Comparison of ENCODE assay signal across 10 mouse cellular contexts in the genomic region with DNA sequence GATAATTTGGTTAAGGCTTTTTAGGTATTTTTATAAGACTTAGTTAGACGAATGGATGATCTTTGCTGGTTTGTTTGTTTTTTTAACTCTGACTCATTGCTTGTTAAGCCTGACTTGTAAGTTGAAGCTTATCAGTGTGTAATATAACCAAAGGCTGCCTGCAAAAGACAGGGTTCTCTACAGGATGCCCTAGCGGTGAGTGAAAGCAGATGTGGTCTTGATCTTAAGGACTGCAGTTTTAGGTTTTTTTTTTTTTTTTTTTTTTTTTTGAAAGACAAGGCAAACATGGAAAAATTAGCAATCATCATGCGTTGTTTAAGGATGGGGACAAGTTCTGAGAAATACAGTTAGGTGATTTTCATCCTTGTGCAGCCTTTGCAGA. TPM values are rescaled to one million over a fixed set of nuclear protein-coding genes. Genes with fewer than 3 reads are reported as not detected.
DNase-seq lines count a peak whose midpoint lies in the region; ATAC-seq lines count a peak whose summit lies in the region.
"Had no signal": no experiment of that assay in that cellular context is flagged by ENCODE, and none has a peak within 500 bp of the region (broad histone marks: within the 10 kb centered on the region; RNA-seq: fewer than 3 reads in every experiment).

No protein-coding gene starts in this region.

- no peaks in the 10 kb centered on the region for H3K27me3 ChIP-seq in liver, embryonic 11.5 days (replicated peaks; ENCODE audit: control insufficient read depth, insufficient read depth, low read length)
- H3K27me3 ChIP-seq: limb, embryonic 15.5 days had no signal

- 48% methylated on average over 3 of the region's 3 CpGs for WGBS in liver, embryonic 11.5 days

- H3K9me3 ChIP-seq in liver, embryonic 11.5 days (ENCODE audit: control insufficient read depth, low read length), result no peaks in the 10 kb centered on the region
- H3K9me3 ChIP-seq: limb, embryonic 15.5 days had no signal

- H3K4me1 ChIP-seq in liver, embryonic 11.5 days (replicated peaks; ENCODE audit: control insufficient read depth, insufficient read depth, low read length), result peaks cover 27% of the 10 kb centered on the region

- no peaks in the 10 kb centered on the region; the same call in 1 of the 2 replicates for H3K36me3 ChIP-seq in liver, embryonic 11.5 days (ENCODE audit: control insufficient read depth, insufficient read depth, low read length)
- H3K36me3 ChIP-seq: limb, embryonic 15.5 days had no signal

- no peak overlapping the region for H3K27ac ChIP-seq in liver, embryonic 11.5 days (ENCODE audit: low read depth, low read length)
- H3K27ac ChIP-seq: limb, embryonic 15.5 days had no signal

- ATAC-seq in liver, embryonic 11.5 days (replicated peaks; ENCODE audit: low FRiP score), result no peak
- 0 out of 2 replicates have a peak, but pooled peaks have one; percentile 38 for ATAC-seq in erythroblast, adult 5-6 weeks (replicated peaks; ENCODE audit: low FRiP score, poor library complexity, severe bottlenecking)
- no peak for ATAC-seq in activated CD4-positive, CD25-positive, alpha-beta regulatory T cell, adult 4 months

- no peak overlapping the region; the same call in 1 of the 2 replicates for H3K4me3 ChIP-seq in liver, embryonic 11.5 days (ENCODE audit: low read depth, low read length)

- H3K9ac ChIP-seq in liver, embryonic 11.5 days (ENCODE audit: low read depth, low read length), result no peak overlapping the region
- H3K9ac ChIP-seq: limb, embryonic 15.5 days had no signal

- peak; percentile 68 for DNase-seq in embryo, embryonic 10 days (ENCODE audit: low spot score)
- DNase-seq in embryo, embryonic 9.5 days (ENCODE audit: extremely low spot score), result no peak
- DNase-seq in liver, embryonic 11.5 days (ENCODE audit: low spot score), result no peak
- no peak for DNase-seq in liver
- peak; percentile 58 for DNase-seq in naive thymus-derived CD4-positive, alpha-beta T cell, adult 2 months (ENCODE audit: low read depth)
- DNase-seq in adrenal gland, postnatal 25 days, result no peak
- DNase-seq: B cell, adult 2 months had no signal

- peak overlapping the region; percentile 88 for H3K4me2 ChIP-seq in liver, embryonic 11.5 days

RNA-seq across cellular contexts. Expression of a gene that starts 1.9 kb away (rescaled TPM):
- polyA plus RNA-seq in liver, embryonic 11.5 days (2014; fragmentation: Nextera tagmentation; extraction: Ambion mirVana), result 49.6 and 51.5 TPM in 2 replicates
- total RNA-seq in erythroblast, adult 5-6 weeks (2015; ENCODE audit: low replicate concordance), result 33.4 and 41.6 TPM in 2 replicates
- total RNA-seq in erythroblast, adult 5-6 weeks (2017; ENCODE audit: low replicate concordance), result 32.6 and 38.3 TPM in 2 replicates
- total RNA-seq in adrenal gland, postnatal 25 days (2021), result 36.7 and 37.2 TPM in 2 replicates
- polyA plus RNA-seq in activated CD4-positive, CD25-positive, alpha-beta regulatory T cell, adult 4 months (2017; shearing (Covaris generic)), result 10 to 100 TPM; 62.2 to 68.7 TPM

RNA-seq across cellular contexts. Expression of a gene that starts 2.0 kb away (rescaled TPM):
- polyA plus RNA-seq in liver, embryonic 11.5 days (2014; fragmentation: Nextera tagmentation; extraction: Ambion mirVana), result 41.4 and 44.1 TPM in 2 replicates
- 11.3 and 15.9 TPM in 2 replicates for total RNA-seq in erythroblast, adult 5-6 weeks (2015; ENCODE audit: low replicate concordance)
- 12.8 and 13.7 TPM in 2 replicates for total RNA-seq in erythroblast, adult 5-6 weeks (2017; ENCODE audit: low replicate concordance)
- 27.5 and 32.4 TPM in 2 replicates for total RNA-seq in adrenal gland, postnatal 25 days (2021)
- 10 to 100 TPM; 67.6 to 69.6 TPM for polyA plus RNA-seq in activated CD4-positive, CD25-positive, alpha-beta regulatory T cell, adult 4 months (2017; shearing (Covaris generic))

RNA-seq across cellular contexts. Expression of a gene that starts 21.0 kb away (rescaled TPM):
- polyA plus RNA-seq in liver, embryonic 11.5 days (2014; fragmentation: Nextera tagmentation; extraction: Ambion mirVana), result 2.4 and 2.5 TPM in 2 replicates
- total RNA-seq in erythroblast, adult 5-6 weeks (2015; ENCODE audit: low replicate concordance), result not detected in 2 replicates
- total RNA-seq in erythroblast, adult 5-6 weeks (2017; ENCODE audit: low replicate concordance), result not detected in 2 replicates
- total RNA-seq in adrenal gland, postnatal 25 days (2021), result 0.67 TPM in 1 of 2 replicates, not detected in the other
- polyA plus RNA-seq in activated CD4-positive, CD25-positive, alpha-beta regulatory T cell, adult 4 months (2017; shearing (Covaris generic)), result 1 to 10 TPM; 1.1 to 1.4 TPM

RNA-seq across cellular contexts. Expression of a gene that starts 33.2 kb away (rescaled TPM):
- polyA plus RNA-seq in liver, embryonic 11.5 days (2014; fragmentation: Nextera tagmentation; extraction: Ambion mirVana), result 19.6 and 21.1 TPM in 2 replicates
- 3.8 and 11.0 TPM in 2 replicates for total RNA-seq in erythroblast, adult 5-6 weeks (2015; ENCODE audit: low replicate concordance)
- total RNA-seq in erythroblast, adult 5-6 weeks (2017; ENCODE audit: low replicate concordance), result 2.2 and 3.2 TPM in 2 replicates
- total RNA-seq in adrenal gland, postnatal 25 days (2021), result 27.6 and 33.1 TPM in 2 replicates
- 10 to 100 TPM; 30.8 to 41.5 TPM for polyA plus RNA-seq in activated CD4-positive, CD25-positive, alpha-beta regulatory T cell, adult 4 months (2017; shearing (Covaris generic))

RNA-seq across cellular contexts. Expression of a gene that starts 59.5 kb away (rescaled TPM):
- 0.32 and 0.40 TPM in 2 replicates for polyA plus RNA-seq in liver, embryonic 11.5 days (2014; fragmentation: Nextera tagmentation; extraction: Ambion mirVana)
- not detected in 2 replicates for total RNA-seq in erythroblast, adult 5-6 weeks (2015; ENCODE audit: low replicate concordance)
- not detected in 2 replicates for total RNA-seq in erythroblast, adult 5-6 weeks (2017; ENCODE audit: low replicate concordance)
- total RNA-seq in adrenal gland, postnatal 25 days (2021), result 2.3 and 3.2 TPM in 2 replicates
- under 1 TPM in 1 of 2 experiments, not detected in 1; 0.13 TPM for polyA plus RNA-seq in activated CD4-positive, CD25-positive, alpha-beta regulatory T cell, adult 4 months (2017; shearing (Covaris generic))

Comparison
In these comparisons a context has a peak if more than half of its experiments do, and no peak if none do; other contexts are left out.
1. DNase-seq: peak in embryo, embryonic 10 days (single experiment) and naive thymus-derived CD4-positive, alpha-beta T cell, adult 2 months (single experiment); none in embryo, embryonic 9.5 days (single experiment), liver, embryonic 11.5 days (single experiment), liver (single experiment) and adrenal gland, postnatal 25 days (single experiment).